Mouse (Mus musculus) forebrain, embryonic 15.5 days (tissue): Measurements from ENCODE around the gene Myom3. TPM values are rescaled to one million over a fixed set of nuclear protein-coding genes. Genes with fewer than 3 reads are reported as not detected.

Source experiments
- ATAC-seq: fragments of 200-750 bp; cut with Nextera tagmentation; replicated peaks from 2 replicates; pipeline ENCODE4 v1.8.0; 2017; ENCODE audit warnings: mild to moderate bottlenecking, moderate TSS enrichment, moderate library complexity
- H3K27ac ChIP-seq: fragments of 300-500 bp; sonication (generic); replicated peaks from 2 replicates; pipeline ENCODE4 v1.5.1; 2015; ENCODE audit warnings: mild to moderate bottlenecking, inconsistent platforms
- H3K27me3 ChIP-seq: fragments of 300-500 bp; sonication (generic); 2 replicates; pipeline ENCODE4 v1.6.1; 2015; ENCODE audit warnings: inconsistent platforms
- H3K36me3 ChIP-seq: fragments of 300-500 bp; sonication (generic); 2 replicates; pipeline ENCODE4 v1.6.1; 2015; ENCODE audit warnings: mild to moderate bottlenecking, inconsistent platforms
- H3K4me1 ChIP-seq: fragments of 300-500 bp; sonication (generic); 2 replicates; pipeline ENCODE4 v1.6.1; 2015; ENCODE audit warnings: inconsistent platforms
- H3K4me2 ChIP-seq: fragments of 300-500 bp; sonication (generic); replicated peaks from 2 replicates; pipeline ENCODE4 v1.6.1; 2015; ENCODE audit warnings: mild to moderate bottlenecking, inconsistent platforms
- H3K4me3 ChIP-seq: fragments of 300-500 bp; sonication (generic); 2 replicates; pipeline ENCODE4 v1.5.1; 2015; ENCODE audit warnings: mild to moderate bottlenecking, inconsistent platforms
- H3K9ac ChIP-seq: fragments of 300-500 bp; sonication (generic); replicated peaks from 2 replicates; pipeline ENCODE4 v1.6.1; 2015; ENCODE audit warnings: mild to moderate bottlenecking, inconsistent platforms
- H3K9me3 ChIP-seq: fragments of 300-500 bp; sonication (generic); 2 replicates; pipeline ENCODE4 v1.6.1; 2016; ENCODE audit warnings: inconsistent platforms
- WGBS: fragments of 180-500 bp; shearing (Covaris S2); methylation state at CpG from one replicate; pipeline ENCODE4 v1.1.7; 2015; ENCODE audit warnings: mixed read lengths; 5-methylcytosine and 5-hydroxymethylcytosine counted together
- polyA plus RNA-seq: library from polyadenylated mRNA; unstranded; fragments of >200 nt; fragmentation: Nextera tagmentation; extraction: Ambion mirVana; gene quantifications from 2 replicates; pipeline ENCODE4 v1.2.1, GENCODE M21; 2015

Gene Myom3
- polyA plus RNA-seq, 1 experiment from 2014 or later: 0.36 TPM

- ATAC-seq: no peak
- 76% methylated on average over 7 of the region's 7 CpGs for WGBS
These were observed 20.4 kb upstream of the Myom3 start for GRCm38 (mm10) chr4:135739148-135739547.

GRCm38 (mm10) chr4:135739672-135740071, 19.8 kb upstream of the Myom3 start:
- H3K27ac ChIP-seq: no peak overlapping the region
- 94% methylated on average over 14 of the region's 14 CpGs for WGBS
- no peak overlapping the region for H3K4me3 ChIP-seq
- no peak for ATAC-seq
- no peaks in the 10 kb centered on the region for H3K27me3 ChIP-seq
- no peaks in the 10 kb centered on the region for H3K9me3 ChIP-seq
- no peak overlapping the region for H3K9ac ChIP-seq
- H3K4me2 ChIP-seq: no peak overlapping the region
- no peaks in the 10 kb centered on the region for H3K4me1 ChIP-seq
- H3K36me3 ChIP-seq: no peaks in the 10 kb centered on the region

More at GRCm38 (mm10) chr4:135739148-135739547, 20.4 kb upstream of the Myom3 start:
- H3K9me3 ChIP-seq: no peaks in the 10 kb centered on the region
- no peaks in the 10 kb centered on the region for H3K4me1 ChIP-seq
- H3K36me3 ChIP-seq: no peaks in the 10 kb centered on the region
- no peak overlapping the region for H3K27ac ChIP-seq
- no peak overlapping the region for H3K9ac ChIP-seq
- H3K4me3 ChIP-seq: no peak overlapping the region
- H3K4me2 ChIP-seq: no peak overlapping the region
- no peaks in the 10 kb centered on the region for H3K27me3 ChIP-seq

DNA sequence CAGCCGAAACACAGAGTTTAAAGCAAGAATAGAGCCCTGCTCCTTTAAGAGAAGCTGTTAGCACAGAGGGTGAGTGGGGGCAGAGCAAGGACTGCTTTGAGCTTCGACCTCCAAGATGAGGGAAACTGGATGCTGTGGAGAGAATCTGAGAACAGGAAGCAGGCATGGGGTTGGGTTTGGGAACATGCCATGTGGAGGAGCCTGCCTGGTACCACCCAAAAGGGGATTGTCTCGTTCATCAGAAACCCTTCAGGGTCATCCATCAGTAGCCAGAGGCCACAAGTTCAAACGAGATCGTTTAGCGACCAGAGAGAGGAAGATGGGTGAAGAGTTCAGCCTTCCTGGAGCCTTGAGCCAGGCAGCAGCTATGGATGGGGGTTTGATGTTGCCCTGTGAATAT, 16.0 kb upstream of the Myom3 start:
- Histone ChIP-seq H3K27ac (no peak overlapping the region), H3K9me3 (no peaks in the 10 kb centered on the region), H3K4me3 (no peak overlapping the region), H3K9ac (no peak overlapping the region), H3K27me3 (no peaks in the 10 kb centered on the region), H3K4me1 (no peaks in the 10 kb centered on the region), H3K4me2 (no peak overlapping the region), H3K36me3 (no peaks in the 10 kb centered on the region)
- ATAC-seq: no peak
- 58% methylated on average over 6 of the region's 6 CpGs for WGBS

DNA sequence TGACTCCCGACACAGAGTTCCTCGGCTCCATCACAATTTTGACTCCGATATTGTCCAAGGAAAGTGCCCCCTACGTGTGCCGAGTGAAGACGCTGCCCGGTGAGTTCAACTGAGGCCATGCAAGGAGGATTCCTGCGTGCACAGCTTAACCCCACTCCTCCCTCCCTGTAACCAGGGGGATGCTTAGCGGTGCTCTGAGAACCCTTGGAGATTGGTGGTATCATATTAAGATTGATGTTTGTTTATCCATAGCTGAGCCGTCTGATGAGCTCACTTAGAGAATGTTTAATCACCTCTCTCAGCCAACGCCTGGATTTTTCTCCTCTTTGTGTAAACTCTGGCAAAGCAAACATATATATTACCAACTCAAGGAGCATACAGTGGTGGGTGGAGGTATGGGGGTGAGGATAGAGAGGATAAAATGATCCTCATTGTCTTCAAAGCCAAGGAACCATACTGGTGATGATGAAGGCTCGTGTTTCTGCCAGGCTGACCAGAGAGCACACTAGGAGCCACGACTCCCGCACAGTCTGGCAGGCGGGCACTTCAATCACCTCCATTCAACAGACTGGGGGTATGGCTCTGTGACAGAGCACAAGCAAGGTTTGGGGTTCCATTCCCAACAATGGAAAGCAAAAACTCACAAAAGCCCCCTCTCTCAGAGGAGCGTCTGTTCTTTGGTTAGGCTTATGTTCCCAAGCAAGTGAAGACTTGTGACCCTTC, 14.6 kb upstream of the Myom3 start:
- no peak overlapping the region for H3K27ac ChIP-seq
- ATAC-seq: no peak
- WGBS: 65% methylated on average over 16 of the region's 16 CpGs
- no peaks in the 10 kb centered on the region for H3K36me3 ChIP-seq
- H3K9ac ChIP-seq: no peak overlapping the region
- no peaks in the 10 kb centered on the region for H3K9me3 ChIP-seq
- H3K4me3 ChIP-seq: no peak overlapping the region
- H3K4me1 ChIP-seq: no peaks in the 10 kb centered on the region
- H3K27me3 ChIP-seq: no peaks in the 10 kb centered on the region
- no peak overlapping the region for H3K4me2 ChIP-seq

DNA sequence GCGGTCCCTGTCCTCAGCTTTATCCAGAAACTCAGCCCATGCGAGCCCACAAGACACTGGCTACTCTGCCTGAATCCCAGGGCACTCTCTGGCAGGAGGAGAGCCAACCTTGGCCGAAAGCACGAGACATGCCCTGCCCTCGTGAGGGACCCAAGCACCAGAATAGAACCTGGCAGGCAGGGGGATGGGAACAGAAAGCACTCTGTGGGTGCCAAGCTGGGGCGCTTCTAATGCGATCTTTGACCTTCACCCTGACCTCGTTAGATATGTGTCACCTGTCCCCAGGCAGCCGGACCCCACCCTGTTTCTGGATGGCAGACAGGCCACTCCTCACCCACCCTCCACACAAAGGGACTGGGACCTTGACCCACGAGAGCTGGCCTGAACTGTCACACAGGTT, 13.9 kb upstream of the Myom3 start:
- Histone ChIP-seq H3K4me2 (no peak overlapping the region), H3K4me1 (no peaks in the 10 kb centered on the region), H3K36me3 (no peaks in the 10 kb centered on the region), H3K27me3 (no peaks in the 10 kb centered on the region), H3K27ac (no peak overlapping the region), H3K9me3 (no peaks in the 10 kb centered on the region), H3K9ac (no peak overlapping the region), H3K4me3 (no peak overlapping the region)
- no peak for ATAC-seq
- WGBS: 82% methylated on average over 10 of the region's 10 CpGs

DNA sequence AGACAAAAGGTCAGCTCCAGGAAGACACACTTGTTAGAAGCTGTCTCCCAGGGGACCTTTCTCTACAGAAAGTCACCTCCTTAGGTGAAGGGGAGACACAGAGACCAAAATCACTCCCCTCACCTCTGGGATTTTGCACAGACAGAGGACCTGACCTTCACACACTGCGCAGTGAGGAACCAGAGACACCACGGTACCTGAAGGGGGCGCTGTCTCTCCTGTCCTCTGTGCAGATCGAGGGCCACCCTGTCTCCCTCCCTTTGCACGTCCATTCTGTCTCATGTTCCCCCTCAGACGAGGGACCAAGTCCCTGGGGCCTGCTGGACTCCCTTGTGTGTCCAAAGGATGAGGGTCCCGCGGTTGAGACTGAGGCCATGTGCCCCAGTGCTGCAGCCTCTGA, 8.6 kb upstream of the Myom3 start:
- WGBS: 82% methylated on average over 8 of the region's 8 CpGs
- ATAC-seq: no peak
- Histone ChIP-seq H3K9ac (no peak overlapping the region), H3K27me3 (no peaks in the 10 kb centered on the region), H3K4me1 (no peaks in the 10 kb centered on the region), H3K4me2 (no peak overlapping the region), H3K27ac (no peak overlapping the region), H3K9me3 (0 out of 2 replicates have a peak, but pooled peaks cover 2% of the 10 kb centered on the region), H3K4me3 (no peak overlapping the region), H3K36me3 (no peaks in the 10 kb centered on the region)

- H3K36me3 ChIP-seq: no peaks in the 10 kb centered on the region
- WGBS: 80% methylated on average over 7 of the region's 7 CpGs
- H3K9ac ChIP-seq: no peak overlapping the region
- H3K4me3 ChIP-seq: no peak overlapping the region
- H3K27ac ChIP-seq: no peak overlapping the region
- H3K27me3 ChIP-seq: no peaks in the 10 kb centered on the region
- no peak overlapping the region for H3K4me2 ChIP-seq
- ATAC-seq: no peak
- H3K9me3 ChIP-seq: 0 out of 2 replicates have a peak, but pooled peaks cover 2% of the 10 kb centered on the region
- no peaks in the 10 kb centered on the region for H3K4me1 ChIP-seq
These were observed 7.3 kb upstream of the Myom3 start for GRCm38 (mm10) chr4:135752106-135752778.

DNA sequence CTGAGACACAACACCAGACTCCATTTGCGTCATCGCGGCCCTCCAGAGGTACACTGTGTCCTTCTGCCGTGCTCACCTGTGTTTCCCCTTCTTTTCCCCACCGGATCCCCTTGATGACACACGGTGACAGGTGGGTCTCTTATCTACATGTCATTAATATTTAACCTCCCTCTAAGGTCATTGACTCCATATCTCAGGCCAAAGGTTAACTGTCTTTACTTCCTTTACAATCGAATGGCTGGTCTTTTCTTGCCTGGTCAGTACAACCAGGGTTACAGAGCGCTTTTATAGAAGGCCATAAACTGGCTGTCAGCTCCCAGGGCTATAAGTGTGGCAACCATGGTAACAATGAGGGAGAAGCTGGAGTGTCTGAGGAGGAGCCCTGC, 6.7 kb upstream of the Myom3 start:
- Histone ChIP-seq H3K4me1 (no peaks in the 10 kb centered on the region), H3K9ac (no peak overlapping the region), H3K4me3 (no peak overlapping the region), H3K27ac (no peak overlapping the region), H3K27me3 (no peaks in the 10 kb centered on the region), H3K4me2 (no peak overlapping the region), H3K9me3 (0 out of 2 replicates have a peak, but pooled peaks cover 2% of the 10 kb centered on the region), H3K36me3 (no peaks in the 10 kb centered on the region)
- 92% methylated on average over 8 of the region's 8 CpGs for WGBS
- ATAC-seq: no peak

DNA sequence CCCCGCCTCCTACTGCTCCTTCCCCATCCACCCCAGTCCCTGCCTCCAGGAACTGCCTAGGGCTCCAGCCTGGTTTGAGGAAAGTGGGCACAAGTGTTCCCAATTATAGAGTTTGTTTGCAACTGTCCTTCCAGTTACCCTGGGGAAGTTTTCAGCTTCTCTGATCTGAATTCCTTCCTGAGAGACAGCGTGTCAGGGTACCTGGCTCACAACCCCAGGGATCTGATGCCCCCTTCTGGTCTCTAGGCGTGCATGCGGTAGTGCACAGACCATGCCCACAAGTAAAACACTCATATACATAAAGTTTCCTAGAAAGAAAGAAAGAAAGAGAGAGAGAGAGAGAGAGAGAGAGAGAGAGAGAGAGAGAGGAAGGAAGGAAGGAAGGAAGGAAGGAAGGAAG, 1.2 kb upstream of the Myom3 start:
- H3K27ac ChIP-seq: no peak overlapping the region
- 0 out of 2 replicates have a peak, but pooled peaks cover 2% of the 10 kb centered on the region for H3K9me3 ChIP-seq
- 0 out of 2 replicates have a peak, but pooled peaks cover 5% of the 10 kb centered on the region for H3K4me1 ChIP-seq
- no peaks in the 10 kb centered on the region for H3K27me3 ChIP-seq
- H3K9ac ChIP-seq: no peak overlapping the region
- no peak overlapping the region for H3K4me3 ChIP-seq
- no peak overlapping the region for H3K4me2 ChIP-seq
- no peak for ATAC-seq
- 26% methylated on average over 4 of the region's 4 CpGs for WGBS
- no peaks in the 10 kb centered on the region for H3K36me3 ChIP-seq

DNA sequence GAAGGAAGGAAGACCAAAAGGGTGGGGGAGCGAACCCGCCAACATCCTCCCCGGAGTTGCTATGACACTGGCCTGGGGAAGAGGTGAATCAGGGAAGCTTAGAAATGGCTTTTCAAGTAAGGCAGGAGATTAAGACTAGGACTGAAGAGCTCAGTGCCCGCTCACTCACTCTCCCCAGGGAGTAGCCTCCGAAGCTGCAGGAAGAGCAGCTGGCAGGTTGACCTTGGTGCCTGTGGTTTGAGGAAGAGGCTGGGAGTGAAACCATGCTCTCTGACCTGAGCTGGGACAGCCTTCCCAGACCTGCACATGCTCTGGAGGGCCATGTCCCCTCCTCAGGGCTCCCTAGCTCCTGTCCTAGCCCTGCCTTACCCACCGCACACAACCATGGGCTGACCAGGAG, 690 bp upstream of the Myom3 start:
- Histone ChIP-seq H3K27me3 (no peaks in the 10 kb centered on the region), H3K36me3 (no peaks in the 10 kb centered on the region), H3K4me2 (no peak overlapping the region), H3K4me3 (no peak overlapping the region), H3K27ac (no peak overlapping the region), H3K4me1 (0 out of 2 replicates have a peak, but pooled peaks cover 5% of the 10 kb centered on the region), H3K9ac (no peak overlapping the region), H3K9me3 (0 out of 2 replicates have a peak, but pooled peaks cover 2% of the 10 kb centered on the region)
- WGBS: 33% methylated on average over 6 of the region's 6 CpGs
- no peak for ATAC-seq

DNA sequence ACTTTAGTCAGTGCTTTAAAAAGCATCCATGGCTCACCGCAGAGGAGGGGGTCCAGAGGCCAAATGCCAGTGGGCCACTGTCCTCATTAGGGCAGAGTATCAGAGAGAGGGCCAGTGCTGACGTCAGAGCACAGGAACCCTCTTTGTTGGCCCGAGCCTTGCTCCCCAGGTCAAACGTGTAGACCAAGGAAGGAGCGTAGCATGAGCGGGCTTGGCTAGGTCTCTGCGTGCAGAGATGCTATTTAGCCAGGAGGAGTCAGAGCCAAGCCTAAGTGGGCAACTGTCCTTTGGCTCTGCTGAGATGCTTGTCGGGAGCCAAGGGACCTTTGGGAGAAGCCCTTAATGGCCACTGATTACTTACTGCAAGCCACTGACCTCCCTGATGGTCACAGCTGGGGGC, 1.5 kb downstream of the Myom3 start:
- ATAC-seq: no peak
- Histone ChIP-seq H3K4me1 (0 out of 2 replicates have a peak, but pooled peaks cover 5% of the 10 kb centered on the region), H3K36me3 (no peaks in the 10 kb centered on the region), H3K9me3 (no peaks in the 10 kb centered on the region), H3K4me2 (no peak overlapping the region), H3K4me3 (no peak overlapping the region), H3K9ac (no peak overlapping the region), H3K27me3 (no peaks in the 10 kb centered on the region), H3K27ac (no peak overlapping the region)
- WGBS: 72% methylated on average over 8 of the region's 8 CpGs

DNA sequence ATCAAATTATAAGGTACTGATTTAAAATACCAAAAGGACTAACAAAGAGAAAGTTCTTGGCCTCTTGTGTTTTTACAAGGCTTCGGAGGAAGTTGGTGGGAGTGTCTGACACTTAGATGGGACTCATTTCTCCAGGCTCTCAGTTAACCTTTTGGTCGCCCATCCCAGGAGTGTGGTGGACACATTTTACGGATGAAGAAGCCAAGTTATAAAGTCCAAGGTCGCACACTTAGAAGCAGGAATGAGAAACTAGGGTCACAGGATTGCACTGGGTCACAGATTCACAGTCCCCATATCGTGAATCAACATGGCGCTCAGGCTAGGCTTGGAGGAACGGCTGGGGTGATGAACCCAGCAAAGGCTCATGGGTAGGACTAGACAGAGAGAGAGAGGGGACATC, 2.1 kb downstream of the Myom3 start:
- WGBS: 88% methylated on average over 7 of the region's 7 CpGs
- Histone ChIP-seq H3K4me3 (no peak overlapping the region), H3K4me1 (0 out of 2 replicates have a peak, but pooled peaks cover 5% of the 10 kb centered on the region), H3K9me3 (no peaks in the 10 kb centered on the region), H3K9ac (no peak overlapping the region), H3K36me3 (no peaks in the 10 kb centered on the region), H3K27me3 (no peaks in the 10 kb centered on the region), H3K4me2 (no peak overlapping the region), H3K27ac (no peak overlapping the region)
- ATAC-seq: no peak
